Mouse (Mus musculus): ENCODE results near the gene Prkcq. TPM values are rescaled to one million over a fixed set of nuclear protein-coding genes. Genes with fewer than 3 reads are reported as not detected.

Gene Prkcq
- polyA plus RNA-seq, 1 experiment, result not detected

GRCm38 (mm10) chr2:11254446-11254845 lies 82.5 kb downstream of the Prkcq start:
- no peak overlapping the region for H3K27ac ChIP-seq (ENCODE audit: insufficient read depth, low read depth, low read length)
- H3K4me3 ChIP-seq (ENCODE audit: insufficient read depth, low read depth, low read length), result no peak overlapping the region
- no peaks in the 10 kb centered on the region for H3K4me1 ChIP-seq (ENCODE audit: control insufficient read depth, insufficient read depth, low read length)
- 96% methylated on average over 4 of the region's 4 CpGs for WGBS
- no peak for TF ChIP-seq CTCF (IDR thresholded peaks at IDR 0.05; ENCODE audit: insufficient read depth, low read depth, low read length)
- no peak for TF ChIP-seq POLR2A (IDR thresholded peaks at IDR 0.05; ENCODE audit: insufficient read depth, low read depth, low read length)

GRCm38 (mm10) chr2:11257260-11257850 lies 85.4 kb downstream of the Prkcq start:
- Histone ChIP-seq H3K4me3 (ENCODE audit: insufficient read depth, low read depth, low read length) (no peak overlapping the region), H3K27ac (ENCODE audit: insufficient read depth, low read depth, low read length) (no peak overlapping the region), H3K4me1 (ENCODE audit: control insufficient read depth, insufficient read depth, low read length) (no peaks in the 10 kb centered on the region)
- WGBS, result 70% methylated on average over 6 of the region's 6 CpGs
- TF ChIP-seq POLR2A (IDR thresholded peaks at IDR 0.05; ENCODE audit: insufficient read depth, low read depth, low read length) (no peak), CTCF (IDR thresholded peaks at IDR 0.05; ENCODE audit: insufficient read depth, low read depth, low read length) (no peak)

GRCm38 (mm10) chr2:11258181-11258580 lies 86.3 kb downstream of the Prkcq start:
- H3K4me1 ChIP-seq (ENCODE audit: control insufficient read depth, insufficient read depth, low read length), result no peaks in the 10 kb centered on the region
- 64% methylated on average over 1 of the region's 1 CpGs for WGBS
- TF ChIP-seq CTCF (IDR thresholded peaks at IDR 0.05; ENCODE audit: insufficient read depth, low read depth, low read length), result no peak
- no peak for TF ChIP-seq POLR2A (IDR thresholded peaks at IDR 0.05; ENCODE audit: insufficient read depth, low read depth, low read length)
- no peak overlapping the region for H3K27ac ChIP-seq (ENCODE audit: insufficient read depth, low read depth, low read length)
- no peak overlapping the region for H3K4me3 ChIP-seq (ENCODE audit: insufficient read depth, low read depth, low read length)

- H3K4me3 ChIP-seq (ENCODE audit: insufficient read depth, low read depth, low read length), result no peak overlapping the region
Observed at GRCm38 (mm10) chr2:11259361-11259760, 87.5 kb downstream of the Prkcq start.

GRCm38 (mm10) chr2:11264836-11265235 lies 92.9 kb downstream of the Prkcq start:
- H3K4me3 ChIP-seq (ENCODE audit: insufficient read depth, low read depth, low read length), result no peak overlapping the region
- no peak overlapping the region for H3K27ac ChIP-seq (ENCODE audit: insufficient read depth, low read depth, low read length)
- TF ChIP-seq POLR2A (IDR thresholded peaks at IDR 0.05; ENCODE audit: insufficient read depth, low read depth, low read length) (no peak), CTCF (IDR thresholded peaks at IDR 0.05; ENCODE audit: insufficient read depth, low read depth, low read length) (no peak)
- 97% methylated on average over 5 of the region's 5 CpGs for WGBS
- H3K4me1 ChIP-seq (ENCODE audit: control insufficient read depth, insufficient read depth, low read length), result no peaks in the 10 kb centered on the region

More at GRCm38 (mm10) chr2:11259361-11259760, 87.5 kb downstream of the Prkcq start:
- no peaks in the 10 kb centered on the region for H3K4me1 ChIP-seq (ENCODE audit: control insufficient read depth, insufficient read depth, low read length)
- TF ChIP-seq POLR2A (IDR thresholded peaks at IDR 0.05; ENCODE audit: insufficient read depth, low read depth, low read length), result no peak
- TF ChIP-seq CTCF (IDR thresholded peaks at IDR 0.05; ENCODE audit: insufficient read depth, low read depth, low read length), result no peak
- H3K27ac ChIP-seq (ENCODE audit: insufficient read depth, low read depth, low read length), result no peak overlapping the region
- 92% methylated on average over 5 of the region's 5 CpGs for WGBS

- no peaks in the 10 kb centered on the region for H3K4me1 ChIP-seq (ENCODE audit: control insufficient read depth, insufficient read depth, low read length)
- TF ChIP-seq POLR2A (IDR thresholded peaks at IDR 0.05; ENCODE audit: insufficient read depth, low read depth, low read length), result no peak
- TF ChIP-seq CTCF (IDR thresholded peaks at IDR 0.05; ENCODE audit: insufficient read depth, low read depth, low read length), result no peak
- no peak overlapping the region for H3K27ac ChIP-seq (ENCODE audit: insufficient read depth, low read depth, low read length)
- 75% methylated on average over 9 of the region's 9 CpGs for WGBS
- no peak overlapping the region for H3K4me3 ChIP-seq (ENCODE audit: insufficient read depth, low read depth, low read length)
Observed at GRCm38 (mm10) chr2:11265455-11265854, 93.5 kb downstream of the Prkcq start.

GRCm38 (mm10) chr2:11266294-11266693 lies 94.4 kb downstream of the Prkcq start:
- 83% methylated on average over 5 of the region's 5 CpGs for WGBS
- no peak for TF ChIP-seq POLR2A (IDR thresholded peaks at IDR 0.05; ENCODE audit: insufficient read depth, low read depth, low read length)
- TF ChIP-seq CTCF (IDR thresholded peaks at IDR 0.05; ENCODE audit: insufficient read depth, low read depth, low read length), result no peak
- no peak overlapping the region for H3K4me3 ChIP-seq (ENCODE audit: insufficient read depth, low read depth, low read length)
- H3K4me1 ChIP-seq (ENCODE audit: control insufficient read depth, insufficient read depth, low read length), result no peaks in the 10 kb centered on the region
- H3K27ac ChIP-seq (ENCODE audit: insufficient read depth, low read depth, low read length), result no peak overlapping the region

- WGBS, result 58% methylated on average over 7 of the region's 7 CpGs
Observed at GRCm38 (mm10) chr2:11278965-11279364, 107.1 kb downstream of the Prkcq start.

GRCm38 (mm10) chr2:11280247-11280646 lies 108.3 kb downstream of the Prkcq start:
- H3K27ac ChIP-seq (ENCODE audit: insufficient read depth, low read depth, low read length), result no peak overlapping the region
- TF ChIP-seq CTCF (IDR thresholded peaks at IDR 0.05; ENCODE audit: insufficient read depth, low read depth, low read length), result no peak
- TF ChIP-seq POLR2A (IDR thresholded peaks at IDR 0.05; ENCODE audit: insufficient read depth, low read depth, low read length), result no peak
- WGBS, result 76% methylated on average over 2 of the region's 2 CpGs
- no peaks in the 10 kb centered on the region for H3K4me1 ChIP-seq (ENCODE audit: control insufficient read depth, insufficient read depth, low read length)
- H3K4me3 ChIP-seq (ENCODE audit: insufficient read depth, low read depth, low read length), result no peak overlapping the region

More at GRCm38 (mm10) chr2:11278965-11279364, 107.1 kb downstream of the Prkcq start:
- Histone ChIP-seq H3K27ac (ENCODE audit: insufficient read depth, low read depth, low read length) (no peak overlapping the region), H3K4me3 (ENCODE audit: insufficient read depth, low read depth, low read length) (no peak overlapping the region), H3K4me1 (ENCODE audit: control insufficient read depth, insufficient read depth, low read length) (no peaks in the 10 kb centered on the region)
- TF ChIP-seq POLR2A (IDR thresholded peaks at IDR 0.05; ENCODE audit: insufficient read depth, low read depth, low read length), result no peak
- no peak for TF ChIP-seq CTCF (IDR thresholded peaks at IDR 0.05; ENCODE audit: insufficient read depth, low read depth, low read length)

Measured in olfactory bulb, adult 2 months (tissue).